Mouse (Mus musculus): ENCODE data around the gene Psmb2. TPM values are rescaled to one million over a fixed set of nuclear protein-coding genes. Genes with fewer than 3 reads are reported as not detected.

Gene Psmb2
- polyA plus RNA-seq, 1 experiment: 166 TPM

DNA sequence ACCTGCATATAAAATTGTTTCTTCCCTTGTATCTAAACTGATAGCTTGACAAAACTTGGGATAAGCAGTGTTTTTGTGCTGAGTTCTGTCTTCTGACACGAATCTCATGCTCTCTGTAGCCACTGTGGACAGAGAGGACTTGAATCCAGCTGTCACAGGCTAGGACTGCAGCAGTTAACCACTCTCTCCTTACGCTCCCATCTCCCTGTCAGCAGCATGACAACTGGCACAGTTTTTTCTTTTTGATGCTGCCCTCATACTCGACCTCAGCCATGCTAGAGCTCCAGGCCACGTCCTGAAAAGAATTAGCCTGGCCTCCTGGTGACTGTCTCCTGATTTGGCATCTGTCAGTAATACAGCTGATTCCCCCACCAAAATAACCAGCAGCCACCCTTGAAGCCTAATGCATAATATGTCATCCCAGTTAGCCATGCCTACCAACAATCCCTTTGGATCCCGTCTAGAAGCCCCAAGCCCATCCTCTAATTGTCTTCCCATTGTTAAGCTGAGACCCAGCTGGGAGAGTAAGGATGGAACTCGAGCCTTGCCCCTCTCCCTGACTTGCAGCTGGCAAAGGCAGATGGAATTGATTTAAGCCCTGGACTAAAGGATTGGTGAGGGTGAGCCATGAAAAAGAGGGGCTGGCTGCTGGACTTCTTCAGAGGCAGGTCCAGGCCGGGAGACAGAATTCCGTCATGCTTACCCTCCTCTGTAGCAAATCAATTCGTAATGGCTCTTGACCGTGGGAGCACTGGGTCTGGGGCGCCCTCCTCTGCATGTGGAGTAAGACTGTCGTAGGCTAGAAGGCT, 29.4 kb downstream of the Psmb2 start:
- no peak overlapping the region for H3K4me3 ChIP-seq (ENCODE audit: insufficient read depth, low read length)
- H3K4me1 ChIP-seq (ENCODE audit: control insufficient read depth, insufficient read depth, low read length): no peaks in the 10 kb centered on the region
- no peak overlapping the region for H3K27ac ChIP-seq (ENCODE audit: insufficient read depth, low read length)
- TF ChIP-seq CTCF (IDR thresholded peaks at IDR 0.05; ENCODE audit: extremely low read depth, insufficient read depth, low read length): no peak
- TF ChIP-seq POLR2A (IDR thresholded peaks at IDR 0.05; ENCODE audit: extremely low read depth, insufficient read depth, low read length): no peak

DNA sequence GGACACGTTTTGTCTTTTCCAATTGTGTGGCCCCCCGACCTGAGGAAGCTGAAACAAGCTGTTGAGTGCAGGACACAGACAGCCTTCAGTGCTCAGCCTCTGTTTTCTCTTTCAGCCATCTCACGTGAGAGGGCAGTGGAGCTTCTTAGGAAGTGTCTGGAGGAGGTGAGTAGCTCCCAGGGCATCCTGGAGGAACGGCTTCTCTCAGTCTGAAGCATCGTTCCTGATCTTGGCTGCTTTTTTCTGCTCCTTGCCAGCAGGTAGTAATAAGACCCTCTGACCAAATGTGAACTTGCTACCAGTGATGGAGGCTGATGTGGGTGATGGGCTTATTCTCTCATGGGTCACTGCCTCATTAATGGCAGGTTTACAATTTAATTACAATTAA, 30.0 kb downstream of the Psmb2 start:
- TF ChIP-seq CTCF (IDR thresholded peaks at IDR 0.05; ENCODE audit: extremely low read depth, insufficient read depth, low read length) (no peak), POLR2A (IDR thresholded peaks at IDR 0.05; ENCODE audit: extremely low read depth, insufficient read depth, low read length) (no peak)
- H3K4me3 ChIP-seq (ENCODE audit: insufficient read depth, low read length): no peak overlapping the region
- no peaks in the 10 kb centered on the region for H3K4me1 ChIP-seq (ENCODE audit: control insufficient read depth, insufficient read depth, low read length)
- no peak overlapping the region for H3K27ac ChIP-seq (ENCODE audit: insufficient read depth, low read length)

DNA sequence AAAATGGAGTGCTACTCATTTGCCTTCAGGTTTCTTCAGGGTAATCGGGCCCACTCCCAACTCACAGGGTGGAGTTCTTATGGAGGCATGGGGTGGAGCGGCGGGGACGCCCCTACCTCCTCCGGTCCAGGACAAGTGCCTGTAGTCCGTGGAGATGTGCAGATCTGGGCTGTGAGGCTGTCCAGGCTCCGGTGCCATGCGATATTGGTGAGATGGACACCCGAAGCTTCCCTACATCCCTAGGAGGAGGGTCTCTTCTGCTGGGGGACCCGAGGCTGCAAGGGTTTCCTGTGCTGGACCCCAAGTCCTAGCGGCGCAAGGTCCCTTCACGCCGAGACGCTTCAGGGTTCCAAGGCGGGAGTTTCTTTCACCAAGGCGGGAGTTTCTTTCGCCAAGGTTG, 54.7 kb downstream of the Psmb2 start:
- no peak for TF ChIP-seq CTCF (IDR thresholded peaks at IDR 0.05; ENCODE audit: extremely low read depth, insufficient read depth, low read length)
- no peak for TF ChIP-seq POLR2A (IDR thresholded peaks at IDR 0.05; ENCODE audit: extremely low read depth, insufficient read depth, low read length)
- Histone ChIP-seq H3K27ac (ENCODE audit: insufficient read depth, low read length) (no peak overlapping the region), H3K4me1 (ENCODE audit: control insufficient read depth, insufficient read depth, low read length) (no peaks in the 10 kb centered on the region), H3K4me3 (ENCODE audit: insufficient read depth, low read length) (no peak overlapping the region)

DNA sequence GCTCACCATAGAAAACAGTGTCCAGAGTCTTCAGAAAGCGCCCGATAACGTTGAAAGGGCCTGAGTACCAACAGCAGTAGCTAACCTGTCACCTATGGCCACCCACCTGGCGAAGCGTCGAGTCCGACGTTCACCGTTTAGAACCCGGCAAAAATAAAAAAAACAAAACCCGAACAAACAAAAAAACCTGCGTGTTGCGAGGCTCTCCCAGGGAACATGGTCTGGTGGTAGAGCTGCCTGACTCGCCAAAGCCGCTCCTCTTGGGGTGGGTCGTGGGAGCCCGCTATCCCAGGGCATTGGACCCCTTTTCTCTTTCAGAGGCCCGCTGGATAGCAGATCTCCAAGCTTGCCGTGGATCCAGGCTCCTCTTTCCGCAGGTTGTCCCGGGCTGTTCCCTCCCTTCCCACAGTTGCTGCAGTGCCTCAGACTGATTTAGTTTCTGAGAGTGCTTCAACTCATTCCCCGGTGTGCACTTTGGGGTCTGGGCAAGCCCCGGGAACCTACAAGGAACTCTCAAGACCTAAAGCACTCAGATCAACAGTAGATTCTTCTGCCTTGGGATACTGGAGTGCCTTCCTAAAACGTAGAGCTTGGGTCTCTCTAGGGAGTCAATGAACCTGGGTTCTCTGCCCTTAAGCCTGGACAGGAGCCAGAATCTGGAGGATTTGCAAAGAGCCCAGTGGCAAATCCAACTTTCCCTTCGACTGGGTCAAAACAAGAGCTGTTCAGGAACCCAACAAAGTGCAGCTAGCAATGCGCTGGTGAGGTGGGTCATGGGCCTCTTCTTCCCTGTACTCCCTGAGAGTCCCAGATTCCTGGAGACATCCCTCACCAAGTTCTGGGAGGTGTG, 55.3 kb downstream of the Psmb2 start:
- Histone ChIP-seq H3K27ac (ENCODE audit: insufficient read depth, low read length) (no peak overlapping the region), H3K4me3 (ENCODE audit: insufficient read depth, low read length) (no peak overlapping the region), H3K4me1 (ENCODE audit: control insufficient read depth, insufficient read depth, low read length) (no peaks in the 10 kb centered on the region)
- TF ChIP-seq POLR2A (IDR thresholded peaks at IDR 0.05; ENCODE audit: extremely low read depth, insufficient read depth, low read length) (no peak), CTCF (IDR thresholded peaks at IDR 0.05; ENCODE audit: extremely low read depth, insufficient read depth, low read length) (no peak)

DNA sequence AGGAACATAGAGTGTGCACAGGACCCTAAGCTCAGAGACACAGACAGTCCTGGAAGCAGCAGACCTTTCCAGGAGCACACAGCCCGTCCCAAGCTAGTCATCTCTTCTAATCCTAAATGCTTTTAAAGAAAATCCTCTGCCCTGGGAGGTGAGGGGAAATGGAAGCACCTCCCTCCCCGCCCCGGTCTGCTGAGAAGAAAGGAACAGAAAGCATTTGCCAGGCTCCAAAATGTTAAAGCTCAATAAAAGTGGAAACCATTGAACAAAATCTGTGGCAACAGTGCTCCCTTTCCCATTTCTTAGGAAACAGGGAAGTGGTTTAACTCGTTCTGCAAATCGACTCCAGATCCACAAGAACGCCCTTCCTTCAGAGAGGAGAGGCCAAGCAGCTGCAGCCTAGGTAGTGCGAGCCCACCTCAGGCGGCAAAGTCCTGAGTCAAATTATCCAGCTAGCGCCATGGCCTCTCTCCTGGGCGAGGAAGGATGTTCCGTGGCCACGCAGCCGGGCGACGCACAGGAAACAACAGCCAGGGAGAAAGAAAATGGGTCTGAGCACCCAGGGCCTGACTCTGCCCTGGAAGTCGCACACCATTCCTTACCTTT, 56.7 kb downstream of the Psmb2 start:
- TF ChIP-seq POLR2A (IDR thresholded peaks at IDR 0.05; ENCODE audit: extremely low read depth, insufficient read depth, low read length) (no peak), CTCF (IDR thresholded peaks at IDR 0.05; ENCODE audit: extremely low read depth, insufficient read depth, low read length) (no peak)
- Histone ChIP-seq H3K4me3 (ENCODE audit: insufficient read depth, low read length) (no peak overlapping the region), H3K4me1 (ENCODE audit: control insufficient read depth, insufficient read depth, low read length) (no peaks in the 10 kb centered on the region), H3K27ac (ENCODE audit: insufficient read depth, low read length) (no peak overlapping the region)

DNA sequence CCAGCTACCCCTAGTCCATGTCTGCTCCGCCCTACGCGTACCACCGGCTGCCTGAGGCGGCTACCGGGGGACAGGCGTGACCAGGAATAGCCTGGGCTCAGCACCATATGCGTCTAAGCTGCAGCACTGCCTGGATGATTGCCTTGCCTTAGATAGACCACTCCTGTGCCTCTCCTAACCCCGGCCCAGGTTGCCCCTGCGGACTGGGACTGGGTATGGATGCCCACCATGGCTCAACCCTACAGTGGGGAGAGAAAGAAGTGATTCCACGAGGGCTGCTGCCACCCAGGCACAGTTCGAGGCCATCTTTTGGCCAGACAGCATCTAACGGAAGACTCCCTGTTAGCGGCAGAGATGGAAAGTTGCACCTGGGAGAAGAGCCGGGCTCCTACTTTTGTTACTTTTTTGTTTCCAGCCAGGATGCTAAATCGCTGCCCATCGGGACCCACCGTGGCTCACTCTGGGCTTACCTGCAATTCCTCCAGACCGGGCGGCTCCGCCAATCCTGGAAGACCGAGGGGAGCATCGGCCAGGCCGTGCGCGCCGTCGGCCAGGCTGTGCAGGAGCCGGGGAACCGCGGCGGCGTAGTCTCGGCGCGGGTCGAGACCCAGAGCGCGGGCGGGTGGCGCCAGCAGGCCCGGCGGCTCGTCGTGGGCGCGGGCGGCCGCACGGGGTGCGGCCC, 57.4 kb downstream of the Psmb2 start:
- H3K27ac ChIP-seq (ENCODE audit: insufficient read depth, low read length): no peak overlapping the region
- no peak overlapping the region for H3K4me3 ChIP-seq (ENCODE audit: insufficient read depth, low read length)
- TF ChIP-seq CTCF (IDR thresholded peaks at IDR 0.05; ENCODE audit: extremely low read depth, insufficient read depth, low read length): no peak
- TF ChIP-seq POLR2A (IDR thresholded peaks at IDR 0.05; ENCODE audit: extremely low read depth, insufficient read depth, low read length): no peak
- H3K4me1 ChIP-seq (ENCODE audit: control insufficient read depth, insufficient read depth, low read length): no peaks in the 10 kb centered on the region

DNA sequence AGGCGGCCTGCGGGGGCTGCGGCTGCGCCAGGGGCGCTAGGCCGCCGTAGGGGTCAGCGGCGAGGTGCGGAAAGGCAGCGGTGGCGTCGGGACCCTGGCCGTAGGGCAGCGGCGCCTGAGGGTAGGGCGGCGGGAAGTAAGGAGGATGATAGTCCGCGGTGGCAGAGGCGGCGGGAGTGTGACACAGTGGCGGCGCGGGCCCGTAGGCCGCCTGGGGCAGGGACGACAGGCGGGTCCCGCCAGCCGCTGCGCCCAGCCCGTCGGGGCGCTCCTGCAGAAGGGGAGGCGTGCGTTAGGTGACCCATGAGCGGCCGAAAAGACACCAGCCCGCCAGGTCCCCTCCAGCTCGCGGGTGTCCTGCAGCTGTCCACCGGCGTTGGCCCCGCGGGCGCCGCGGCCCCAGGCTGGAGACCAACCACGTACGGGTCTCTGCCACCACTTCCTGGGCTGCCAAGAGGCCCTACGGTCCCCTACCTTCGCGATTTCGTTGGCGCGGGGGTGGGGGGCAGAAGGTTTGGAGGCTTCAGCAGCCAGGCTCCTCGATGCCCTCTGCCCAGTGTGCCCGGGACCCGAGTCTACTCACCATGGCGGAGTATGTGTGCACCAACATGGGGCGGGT, 58.1 kb downstream of the Psmb2 start:
- H3K4me1 ChIP-seq (ENCODE audit: control insufficient read depth, insufficient read depth, low read length): no peaks in the 10 kb centered on the region
- H3K4me3 ChIP-seq (ENCODE audit: insufficient read depth, low read length): no peak overlapping the region
- H3K27ac ChIP-seq (ENCODE audit: insufficient read depth, low read length): no peak overlapping the region
- no peak for TF ChIP-seq POLR2A (IDR thresholded peaks at IDR 0.05; ENCODE audit: extremely low read depth, insufficient read depth, low read length)
- no peak for TF ChIP-seq CTCF (IDR thresholded peaks at IDR 0.05; ENCODE audit: extremely low read depth, insufficient read depth, low read length)

DNA sequence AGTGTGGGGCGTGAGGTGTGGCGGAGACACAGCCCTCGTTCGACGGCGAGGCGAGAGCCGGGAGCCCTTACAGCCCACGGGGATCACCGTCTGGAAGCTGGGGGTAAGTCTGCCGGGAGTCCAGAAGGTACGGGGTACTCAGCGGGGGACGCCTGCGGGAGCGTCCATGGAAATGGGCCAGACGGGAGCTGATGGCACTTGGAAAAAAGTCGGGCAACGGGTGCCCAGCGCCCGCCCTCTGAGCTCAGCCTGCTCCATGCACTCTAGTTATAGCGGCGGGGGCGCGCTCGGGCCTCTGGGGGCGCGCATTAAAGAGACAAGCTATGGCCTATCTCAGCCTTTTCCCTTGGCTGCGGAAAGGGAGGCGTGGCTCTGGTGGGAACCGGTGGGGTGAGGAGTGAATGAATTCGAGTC, 58.6 kb downstream of the Psmb2 start, which contains the start of gene Tfap2e:
Gene Tfap2e, minus strand, starts transcription at position 240 of the 414 bp plus-strand sequence.
- no peak for TF ChIP-seq POLR2A (IDR thresholded peaks at IDR 0.05; ENCODE audit: extremely low read depth, insufficient read depth, low read length)
- no peak for TF ChIP-seq CTCF (IDR thresholded peaks at IDR 0.05; ENCODE audit: extremely low read depth, insufficient read depth, low read length)
- Histone ChIP-seq H3K27ac (ENCODE audit: insufficient read depth, low read length) (no peak within 1 kb of the TSS), H3K4me3 (ENCODE audit: insufficient read depth, low read length) (no peak within 1 kb of the TSS), H3K4me1 (ENCODE audit: control insufficient read depth, insufficient read depth, low read length) (no peaks in the 10 kb centered on the region)
